Mouse (Mus musculus) C2C12 (cell line): ENCODE results near the gene Gid8.

Experiments
- CEBPB ChIP-seq: IDR thresholded peaks from one replicate; pipeline ENCODE4 v1.6.1; 2011; ENCODE audit warnings: low read depth, mild to moderate bottlenecking, control low read depth, moderate library complexity
- CTCF ChIP-seq: IDR thresholded peaks from one replicate; pipeline ENCODE4 v1.5.1; 2011; ENCODE audit not compliant: control insufficient read depth, insufficient read depth, insufficient read length
- FOSL1 ChIP-seq: IDR thresholded peaks from one replicate; pipeline ENCODE4 v1.8.0; 2011; ENCODE audit warnings: mild to moderate bottlenecking, low read length; ENCODE audit not compliant: poor library complexity, insufficient read depth, severe bottlenecking
- MAX ChIP-seq: IDR thresholded peaks from one replicate; pipeline ENCODE4 v1.6.1; 2011; ENCODE audit warnings: mild to moderate bottlenecking, control low read depth
- MYOD1 ChIP-seq: IDR thresholded peaks from one replicate; pipeline ENCODE4 v1.6.1; 2011; ENCODE audit warnings: low read depth; ENCODE audit not compliant: control insufficient read depth, insufficient read length
- MYOG ChIP-seq: IDR thresholded peaks from one replicate; pipeline ENCODE4 v1.6.1; 2011; ENCODE audit not compliant: control insufficient read depth, insufficient read length; ENCODE audit errors: extremely low read depth
- USF1 ChIP-seq: IDR thresholded peaks from one replicate; pipeline ENCODE4 v1.6.1; 2011; ENCODE audit warnings: low read depth, mild to moderate bottlenecking, control low read depth, moderate library complexity

- no peak for TF ChIP-seq CTCF
- no peak for TF ChIP-seq USF1
- no peak for TF ChIP-seq MYOG
- TF ChIP-seq CEBPB: no peak
- TF ChIP-seq MYOD1: no peak
- no peak for TF ChIP-seq MAX
- TF ChIP-seq FOSL1: no peak
Measured at GRCm38 (mm10) chr2:180725414-180725778, 15.5 kb downstream of the Gid8 start.
